Mouse (Mus musculus): ENCODE results near the gene Pebp1.

- TF ChIP-seq CTCF (conservative IDR thresholded peaks at IDR 0.05; ENCODE audit: low read length) (no peak), NANOG (IDR thresholded peaks at IDR 0.05; ENCODE audit: borderline replicate concordance, low read length) (no peak)
Observed at GRCm38 (mm10) chr5:117292547-117292946, 5.1 kb upstream of the Pebp1 start.
